Mouse (Mus musculus) midbrain, postnatal 0 days (tissue): ENCODE measurements around the gene Arrb2. TPM values are rescaled to one million over a fixed set of nuclear protein-coding genes. Genes with fewer than 3 reads are reported as not detected.

ENCODE experiments used
- ATAC-seq: fragments of 200-750 bp; cut with Nextera tagmentation; 2 replicates; pipeline ENCODE4 v1.8.0; 2017; ENCODE audit warnings: moderate number of reproducible peaks, mild to moderate bottlenecking, moderate TSS enrichment, moderate library complexity; ENCODE audit not compliant: low FRiP score
- DNase-seq: peaks from one replicate; pipeline ENCODE4 v3.0.0-alpha.2; 2015; ENCODE audit warnings: low spot score
- H3K27ac ChIP-seq: fragments of 300-500 bp; sonication (generic); 2 replicates; pipeline ENCODE4 v1.5.1; 2014; ENCODE audit warnings: low read depth, mild to moderate bottlenecking, low read length, mixed read lengths
- H3K27me3 ChIP-seq: fragments of 300-500 bp; sonication (generic); 2 replicates; pipeline ENCODE4 v1.6.1; 2014; ENCODE audit warnings: low read length, control low read depth, mixed read lengths; ENCODE audit not compliant: insufficient read depth
- H3K36me3 ChIP-seq: fragments of 300-500 bp; sonication (generic); 2 replicates; pipeline ENCODE4 v1.6.1; 2014; ENCODE audit warnings: low read length, control low read depth, mixed read lengths; ENCODE audit not compliant: insufficient read depth
- H3K4me1 ChIP-seq: fragments of 300-500 bp; sonication (generic); 2 replicates; pipeline ENCODE4 v1.6.1; 2014; ENCODE audit warnings: mild to moderate bottlenecking, control low read depth, antibody characterized with exemption, low read length, mixed read lengths; ENCODE audit not compliant: insufficient read depth
- H3K4me2 ChIP-seq: fragments of 300-500 bp; sonication (generic); 2 replicates; pipeline ENCODE4 v1.6.1; 2014; ENCODE audit warnings: low read depth, mild to moderate bottlenecking, low read length, mixed read lengths; ENCODE audit not compliant: poor library complexity, severe bottlenecking
- H3K4me3 ChIP-seq: fragments of 300-500 bp; sonication (generic); 2 replicates; pipeline ENCODE4 v1.5.1; 2014; ENCODE audit warnings: low read depth, mild to moderate bottlenecking, low read length, moderate library complexity
- H3K9ac ChIP-seq: fragments of 300-500 bp; sonication (generic); replicated peaks from 2 replicates; pipeline ENCODE4 v1.6.1; 2014; ENCODE audit warnings: mild to moderate bottlenecking, low read length, moderate library complexity, mixed read lengths; ENCODE audit not compliant: poor library complexity, severe bottlenecking
- H3K9me3 ChIP-seq: fragments of 300-500 bp; sonication (generic); 2 replicates; pipeline ENCODE4 v1.6.1; 2016; ENCODE audit warnings: low read length, control low read depth
- CTCF ChIP-seq: IDR thresholded peaks from 2 replicates; pipeline ENCODE4 v1.5.1; 2016; ENCODE audit warnings: antibody characterized with exemption, mild to moderate bottlenecking
- WGBS: fragments of 180-500 bp; shearing (Covaris S2); extraction: QIAGEN DNeasy Blood & Tissue Kit; methylation state at CpG from one replicate; pipeline ENCODE4 v1.1.7; 2014; 5-methylcytosine and 5-hydroxymethylcytosine counted together
- polyA plus RNA-seq: library from polyadenylated mRNA; unstranded; fragments of >200 nt; fragmentation: Nextera tagmentation; extraction: Ambion mirVana; gene quantifications from 2 replicates; pipeline ENCODE4 v1.2.1, GENCODE M21; 2015
- total RNA-seq: library from RNA; depleted of rRNA; stranded (reverse); fragments of >200 nt; gene quantifications from 2 replicates; pipeline ENCODE4 v1.2.3, GENCODE M21; 2014

Arrb2 gene
- total and polyA plus RNA-seq, 2 experiments from 2014 or later: 55.0 to 119 TPM

DNA sequence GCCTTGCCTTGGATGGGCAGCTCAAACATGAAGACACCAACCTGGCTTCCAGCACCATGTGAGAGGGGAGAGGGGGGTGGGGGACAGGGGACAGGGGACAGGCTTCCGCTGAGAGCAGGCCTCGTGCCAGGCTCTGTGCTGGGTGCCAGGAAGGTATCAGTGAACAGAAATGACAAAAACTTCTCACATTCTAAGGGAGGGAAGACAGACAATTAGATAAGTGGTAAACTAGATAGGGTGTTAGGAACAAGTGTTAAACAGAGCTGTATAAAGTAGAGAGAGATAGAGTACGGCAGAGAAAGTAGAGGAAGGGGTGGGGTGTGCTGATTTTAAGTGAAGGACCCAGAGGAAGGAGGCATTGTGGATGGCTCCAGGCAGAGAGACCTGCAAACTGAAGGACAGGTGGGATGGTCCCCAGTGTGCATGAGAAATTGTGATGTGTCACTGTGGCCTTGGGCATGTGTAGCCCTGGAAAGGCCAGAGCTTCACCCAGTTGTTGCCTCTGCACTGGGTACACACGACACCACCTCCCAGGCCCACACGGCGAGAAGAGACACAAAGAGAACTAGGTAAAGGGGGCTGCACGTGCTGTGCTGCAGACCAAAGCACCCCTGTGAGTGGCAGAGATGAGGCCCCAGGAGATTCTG is 6.4 kb downstream of the Arrb2 start:
- peaks cover 52% of the 10 kb centered on the region for H3K36me3 ChIP-seq
- no peaks in the 10 kb centered on the region for H3K9me3 ChIP-seq
- no peak overlapping the region for H3K27ac ChIP-seq
- TF ChIP-seq CTCF: no peak
- peaks cover 2% of the 10 kb centered on the region for H3K4me1 ChIP-seq
- no peak for ATAC-seq
- H3K9ac ChIP-seq: no peak overlapping the region
- H3K4me3 ChIP-seq: no peak overlapping the region
- no peak for DNase-seq
- no peaks in the 10 kb centered on the region for H3K27me3 ChIP-seq
- WGBS: 92% methylated on average over 7 of the region's 7 CpGs
- H3K4me2 ChIP-seq: no peak overlapping the region

DNA sequence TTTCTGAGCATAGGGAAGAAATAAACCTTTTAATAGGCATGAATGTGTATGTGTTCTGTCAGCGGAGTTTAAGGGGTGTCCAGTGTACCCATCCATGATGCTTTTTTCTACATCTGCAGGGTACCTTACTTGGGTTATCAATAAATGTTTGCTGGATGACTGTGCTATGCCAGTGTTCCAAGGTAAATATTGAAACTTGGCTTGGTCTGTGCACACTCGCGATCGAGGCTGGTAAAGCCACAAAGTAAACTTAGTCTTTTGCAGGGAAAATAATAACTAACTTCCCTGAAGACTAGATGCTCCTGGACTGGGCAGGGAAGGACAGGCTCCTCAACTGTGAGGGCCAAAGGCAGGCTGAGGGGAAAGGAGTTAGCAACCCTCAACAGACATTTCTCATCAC is 8.2 kb downstream of the Arrb2 start:
- H3K27ac ChIP-seq: no peak overlapping the region
- no peaks in the 10 kb centered on the region for H3K9me3 ChIP-seq
- TF ChIP-seq CTCF: no peak
- H3K27me3 ChIP-seq: no peaks in the 10 kb centered on the region
- ATAC-seq (no peak), DNase-seq (no peak)
- H3K36me3 ChIP-seq: peaks cover 52% of the 10 kb centered on the region
- no peaks in the 10 kb centered on the region for H3K4me1 ChIP-seq
- 92% methylated on average over 4 of the region's 4 CpGs for WGBS
- H3K4me2 ChIP-seq: no peak overlapping the region
- no peak overlapping the region for H3K9ac ChIP-seq
- no peak overlapping the region for H3K4me3 ChIP-seq

DNA sequence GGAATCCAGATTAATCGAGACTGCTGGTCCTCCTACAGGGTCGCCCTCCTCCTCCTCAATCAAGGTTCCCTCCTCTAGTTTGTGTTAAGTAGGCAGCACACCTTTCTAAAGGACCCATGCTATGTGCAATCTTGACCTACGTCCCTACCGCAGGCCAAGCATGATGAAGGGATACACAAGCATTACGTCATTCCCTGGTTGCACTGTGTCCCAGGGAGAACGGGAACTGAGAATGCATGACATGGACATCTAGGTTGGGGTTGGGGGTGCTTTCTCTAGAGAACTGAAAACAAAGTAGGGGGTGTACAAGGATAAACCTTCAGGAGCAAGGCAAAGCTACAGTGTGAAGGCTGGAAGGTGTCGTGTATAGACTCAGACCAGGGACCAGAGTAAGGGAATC is 9.4 kb downstream of the Arrb2 start:
- no peak for DNase-seq
- no peak overlapping the region for H3K9ac ChIP-seq
- H3K36me3 ChIP-seq: peaks cover 43% of the 10 kb centered on the region
- H3K27me3 ChIP-seq: no peaks in the 10 kb centered on the region
- H3K4me2 ChIP-seq: no peak overlapping the region
- TF ChIP-seq CTCF: no peak
- no peaks in the 10 kb centered on the region for H3K4me1 ChIP-seq
- no peak overlapping the region for H3K27ac ChIP-seq
- H3K4me3 ChIP-seq: no peak overlapping the region
- no peaks in the 10 kb centered on the region for H3K9me3 ChIP-seq
- 93% methylated on average over 7 of the region's 7 CpGs for WGBS
- no peak for ATAC-seq

DNA sequence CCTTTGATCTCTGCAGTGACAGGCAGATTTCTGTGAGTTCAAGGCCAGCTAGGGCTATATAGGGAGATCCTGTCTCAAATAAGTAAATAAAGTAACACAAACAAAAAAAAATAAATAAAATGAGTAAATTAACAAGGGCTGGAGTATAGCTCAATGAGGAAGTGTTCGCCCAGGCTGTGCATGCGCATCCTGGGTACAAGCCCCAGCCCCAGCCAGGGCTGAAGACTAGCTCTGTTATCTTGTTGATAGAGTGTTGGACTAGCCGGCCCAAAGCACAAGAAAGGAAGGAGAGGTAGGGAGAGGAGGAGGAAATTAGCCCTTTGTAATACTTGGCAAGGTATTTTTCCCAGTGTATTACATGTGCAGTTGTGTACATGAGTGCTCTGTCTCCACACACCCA is 11.5 kb downstream of the Arrb2 start:
- Histone ChIP-seq H3K27ac (no peak overlapping the region), H3K27me3 (no peaks in the 10 kb centered on the region), H3K36me3 (peaks cover 22% of the 10 kb centered on the region), H3K9ac (no peak overlapping the region), H3K4me2 (no peak overlapping the region), H3K4me3 (no peak overlapping the region), H3K9me3 (no peaks in the 10 kb centered on the region), H3K4me1 (no peaks in the 10 kb centered on the region)
- WGBS: 90% methylated on average over 3 of the region's 3 CpGs
- ATAC-seq: no peak
- no peak for TF ChIP-seq CTCF
- no peak for DNase-seq

DNA sequence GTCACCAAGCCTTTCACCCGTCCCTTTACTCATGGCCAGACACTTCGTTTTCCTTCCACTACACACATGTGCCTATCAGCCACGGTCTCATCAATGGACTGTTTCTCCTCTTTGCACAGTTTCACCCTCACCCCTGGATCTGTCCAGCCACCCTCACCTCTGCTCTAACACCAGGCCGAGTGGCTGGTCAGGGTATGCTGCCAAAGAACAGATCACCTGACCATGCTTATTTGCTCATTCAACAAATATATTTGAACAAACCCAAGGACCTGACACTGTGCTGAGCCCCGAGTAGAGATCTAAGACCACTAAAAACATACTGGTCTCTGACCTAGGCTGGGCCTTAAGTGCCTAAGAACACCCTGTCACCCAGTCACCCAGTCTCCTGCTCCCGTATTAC is 12.2 kb downstream of the Arrb2 start:
- Histone ChIP-seq H3K4me3 (no peak overlapping the region), H3K9ac (no peak overlapping the region), H3K9me3 (no peaks in the 10 kb centered on the region), H3K4me1 (no peaks in the 10 kb centered on the region), H3K36me3 (peaks cover 15% of the 10 kb centered on the region), H3K27me3 (no peaks in the 10 kb centered on the region), H3K27ac (no peak overlapping the region), H3K4me2 (no peak overlapping the region)
- 81% methylated on average over 6 of the region's 6 CpGs for WGBS
- no peak for DNase-seq
- no peak for TF ChIP-seq CTCF
- ATAC-seq: no peak

DNA sequence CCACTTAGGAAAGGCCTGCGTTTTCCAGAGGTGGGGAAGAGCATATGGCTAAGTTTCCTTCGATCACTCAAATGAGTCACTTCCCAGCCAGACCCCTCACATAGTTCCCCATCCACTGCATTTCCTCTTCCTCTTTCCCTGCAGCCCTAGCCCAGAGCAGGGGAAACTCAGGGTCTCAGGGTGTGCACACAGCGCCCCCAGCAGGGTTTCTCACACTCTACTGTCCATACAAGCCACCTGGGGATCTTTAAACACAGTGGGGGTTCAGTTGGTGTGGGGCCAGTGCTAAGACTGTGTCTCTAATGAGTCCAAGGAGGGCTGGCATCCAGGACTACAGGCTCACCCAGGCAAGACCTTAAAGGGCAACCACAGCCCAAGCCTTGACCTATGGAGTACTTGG is 14.3 kb downstream of the Arrb2 start:
- WGBS: 41% methylated on average over 3 of the region's 3 CpGs
- Histone ChIP-seq H3K27ac (no peak overlapping the region), H3K4me3 (no peak overlapping the region), H3K4me1 (no peaks in the 10 kb centered on the region), H3K4me2 (no peak overlapping the region), H3K27me3 (no peaks in the 10 kb centered on the region), H3K9ac (no peak overlapping the region), H3K9me3 (no peaks in the 10 kb centered on the region), H3K36me3 (no peaks in the 10 kb centered on the region)
- no peak for DNase-seq
- no peak for TF ChIP-seq CTCF
- ATAC-seq: no peak
